Mouse (Mus musculus) fat pad, adult 2 months (tissue): ENCODE measurements around the gene Pla2g4a.
"Not testable (repeated sequence)": the region's sequence is repeated elsewhere in the genome, so short reads cannot be mapped to it uniquely, and the experiment has no call there.

Experiments
- DNase-seq: peaks from one replicate; pipeline ENCODE4 v3.0.0-alpha.2; 2011; ENCODE audit warnings: low read depth, low spot score; ENCODE audit errors: extremely low read depth

The Pla2g4a gene

DNA sequence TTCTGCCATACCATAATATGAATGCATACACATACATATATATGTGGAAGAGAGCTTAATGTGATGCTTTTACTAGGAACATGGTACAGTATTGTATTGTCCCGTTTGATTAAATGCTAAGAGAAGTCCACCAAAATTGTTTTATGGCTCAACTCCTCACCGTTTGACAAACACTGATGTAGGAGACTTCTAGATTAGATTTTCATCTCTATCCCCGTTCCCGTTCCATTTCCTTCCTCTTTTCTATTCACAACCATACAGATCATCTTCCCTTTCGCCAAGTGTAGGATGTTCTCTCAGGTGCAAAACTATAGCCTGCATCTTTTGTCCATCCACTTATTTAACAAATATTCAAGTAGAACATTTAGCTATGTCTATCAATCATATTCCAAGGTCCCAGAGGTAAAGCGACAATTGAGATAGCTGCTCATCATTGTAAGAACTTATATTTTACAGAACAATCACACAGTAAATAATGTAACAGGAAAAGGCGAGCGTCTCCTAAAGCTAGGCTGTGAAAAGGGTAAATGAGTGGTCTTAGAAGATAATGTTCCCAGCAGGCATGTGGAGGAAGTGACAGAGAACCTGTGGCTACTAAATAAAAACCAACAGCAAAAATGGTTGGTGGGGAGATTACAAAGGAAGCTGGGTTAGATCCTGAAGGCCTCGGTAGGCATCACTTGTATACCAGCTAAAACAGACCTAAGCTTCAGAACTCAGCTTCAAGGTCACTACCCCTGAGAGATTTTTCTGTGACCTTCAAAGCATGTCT, 21.6 kb downstream of the Pla2g4a start:
- DNase-seq = no peak

DNA sequence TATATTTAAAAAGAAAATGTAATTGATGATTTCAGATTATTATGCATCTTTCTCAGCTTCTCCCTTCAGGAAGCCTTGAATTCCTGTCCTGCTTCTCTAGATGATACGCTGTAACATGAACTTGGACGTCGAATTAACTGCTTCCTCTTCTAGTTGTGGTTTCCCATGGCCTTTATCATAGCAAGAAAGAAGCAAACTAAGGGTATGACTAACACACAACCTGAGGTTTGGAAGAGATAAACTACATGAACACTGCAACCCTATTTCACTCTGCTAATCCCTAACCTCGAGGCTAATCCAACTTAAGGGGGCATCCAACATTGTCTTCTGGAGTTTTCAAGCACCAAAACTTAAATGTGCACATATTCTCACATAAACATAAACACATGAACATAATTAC, 23.3 kb downstream of the Pla2g4a start:
- no peak for DNase-seq

DNA sequence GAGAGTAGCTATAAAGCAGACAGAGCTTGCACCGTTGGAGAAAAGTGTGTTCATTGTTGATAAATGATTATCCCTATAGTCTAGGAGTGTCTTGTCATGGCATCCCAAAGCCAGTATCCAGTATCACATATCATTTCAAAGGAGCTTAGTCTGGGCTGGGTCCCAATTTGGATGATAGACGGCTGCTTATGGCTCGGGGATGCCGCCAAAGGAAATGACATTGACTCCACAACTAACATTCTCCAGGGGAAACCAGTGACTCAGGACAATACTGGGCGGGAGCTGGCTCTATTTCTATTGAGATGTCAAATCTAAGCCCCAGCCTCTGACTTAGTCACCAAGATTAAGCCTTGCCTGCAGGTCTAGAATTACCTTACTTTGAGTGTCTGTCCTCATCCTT, 31.9 kb downstream of the Pla2g4a start:
- no peak for DNase-seq

DNA sequence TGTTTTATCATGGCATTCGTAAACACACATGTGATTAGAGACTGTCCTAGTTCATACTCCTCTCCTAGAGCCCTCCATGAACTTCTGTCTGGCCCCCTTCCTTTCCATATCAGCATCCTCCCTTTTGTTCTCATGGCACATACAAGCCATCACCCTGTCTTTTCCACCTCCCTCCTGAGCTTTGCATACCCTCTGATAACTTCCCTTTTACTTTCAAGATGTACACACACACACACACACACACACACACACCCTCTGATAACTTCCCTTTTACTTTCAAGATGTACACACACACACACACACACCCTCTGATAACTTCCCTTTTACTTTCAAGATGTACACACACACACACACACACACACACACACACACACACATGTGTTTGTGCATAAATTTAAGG, 37.4 kb downstream of the Pla2g4a start:
- not testable (repeated sequence) for DNase-seq

- no peak for DNase-seq
Measured at GRCm38 (mm10) chr1:149922219-149922618, 38.9 kb downstream of the Pla2g4a start.

DNA sequence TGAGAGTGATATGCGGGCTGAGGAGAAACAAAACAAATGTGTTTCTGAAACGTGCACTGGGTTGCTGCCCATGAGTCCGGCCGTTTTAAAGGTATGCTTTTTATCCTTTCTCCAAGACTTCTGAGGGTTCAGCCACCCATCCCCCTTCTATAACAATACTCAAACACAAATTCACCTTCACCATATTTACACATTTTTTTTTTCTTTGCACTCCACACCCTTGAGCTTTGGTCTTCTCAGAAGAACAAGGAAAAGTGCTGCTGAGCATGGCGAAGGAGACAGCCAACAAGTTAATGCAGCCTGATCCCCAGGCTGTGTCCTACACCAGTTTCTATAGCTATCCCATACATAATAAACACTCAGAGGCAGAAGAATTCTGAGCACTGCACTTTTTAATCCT, 39.8 kb downstream of the Pla2g4a start:
- no peak for DNase-seq

- DNase-seq = no peak
Measured at GRCm38 (mm10) chr1:149919301-149919700, 41.8 kb downstream of the Pla2g4a start.

GRCm38 (mm10) chr1:149912984-149913383, 48.1 kb downstream of the Pla2g4a start:
- DNase-seq = no peak

GRCm38 (mm10) chr1:149911050-149911449, 50.0 kb downstream of the Pla2g4a start:
- no peak for DNase-seq

DNA sequence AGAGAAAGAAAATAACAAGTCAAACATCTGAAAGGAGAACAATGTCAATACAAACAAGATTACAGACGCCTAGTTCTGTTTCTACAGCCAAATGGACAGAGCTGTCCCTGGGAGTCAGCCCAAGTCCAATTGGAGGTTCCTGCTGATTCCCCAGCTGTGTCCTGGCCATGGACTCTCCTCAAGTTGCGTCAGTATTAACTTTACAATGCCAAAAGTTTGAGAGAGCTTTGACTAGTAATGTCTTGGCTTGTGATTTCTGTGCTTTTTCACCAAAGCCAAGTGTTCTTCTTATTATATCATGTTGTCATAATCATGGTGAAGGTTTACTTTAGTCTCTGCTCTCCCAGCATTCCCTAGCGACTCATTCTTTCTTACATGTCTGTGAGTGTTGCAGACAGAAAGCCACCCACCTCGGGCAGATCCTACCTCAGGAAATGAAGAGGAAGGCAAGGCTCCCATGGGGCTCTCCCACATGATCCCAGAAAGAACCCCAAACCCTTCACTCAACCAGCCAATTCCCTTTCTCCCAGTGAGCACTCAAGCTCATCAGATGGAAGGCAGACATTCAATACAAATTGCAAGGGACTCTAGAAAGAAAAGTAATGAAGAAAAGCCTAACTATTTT, 63.0 kb downstream of the Pla2g4a start:
- no peak for DNase-seq

DNA sequence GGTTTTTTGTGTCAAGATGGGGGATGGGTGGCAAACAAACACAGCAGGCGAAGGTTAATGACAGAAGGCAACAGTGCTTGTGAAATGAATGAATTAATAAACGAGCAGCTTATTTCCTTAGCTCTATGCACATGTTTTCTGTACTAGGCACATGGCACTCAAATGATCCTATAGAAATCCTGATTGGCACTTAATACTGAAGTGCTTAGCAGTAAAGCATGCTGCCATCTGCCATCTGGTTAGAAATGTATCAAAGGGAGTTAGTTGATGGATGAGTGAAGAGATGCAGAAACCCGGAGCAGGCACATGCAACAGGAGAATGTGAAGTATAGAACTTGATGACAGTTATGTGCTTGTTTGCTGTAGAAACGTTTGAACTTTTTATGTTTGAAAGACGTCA, 64.5 kb downstream of the Pla2g4a start:
- no peak for DNase-seq

- no peak for DNase-seq
Measured at GRCm38 (mm10) chr1:149894940-149895339, 66.2 kb downstream of the Pla2g4a start.

GRCm38 (mm10) chr1:149893903-149894302, 67.2 kb downstream of the Pla2g4a start:
- DNase-seq = no peak

GRCm38 (mm10) chr1:149891057-149891456, 70.0 kb downstream of the Pla2g4a start:
- DNase-seq = no peak

- DNase-seq = no peak
Measured at GRCm38 (mm10) chr1:149882419-149883025, 78.6 kb downstream of the Pla2g4a start.

DNA sequence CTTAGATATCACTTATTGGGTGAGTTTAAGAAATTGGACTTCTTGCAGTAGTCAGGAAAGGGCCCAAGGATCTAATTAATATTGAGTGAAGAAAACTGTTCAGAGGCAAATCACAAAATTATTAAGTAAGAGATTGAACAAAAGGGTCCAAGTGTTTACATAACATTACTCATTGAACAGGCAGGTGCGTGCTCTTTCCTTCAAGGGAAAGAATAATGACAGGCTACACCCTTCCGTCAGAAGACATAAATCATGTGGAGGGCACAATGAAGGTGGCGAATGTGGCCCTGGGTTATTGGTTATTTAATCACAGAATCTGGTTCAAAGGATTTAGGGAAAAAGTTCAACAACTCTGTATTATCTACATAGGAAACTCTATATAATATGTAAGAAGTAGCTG, 82.9 kb downstream of the Pla2g4a start:
- no peak for DNase-seq

DNA sequence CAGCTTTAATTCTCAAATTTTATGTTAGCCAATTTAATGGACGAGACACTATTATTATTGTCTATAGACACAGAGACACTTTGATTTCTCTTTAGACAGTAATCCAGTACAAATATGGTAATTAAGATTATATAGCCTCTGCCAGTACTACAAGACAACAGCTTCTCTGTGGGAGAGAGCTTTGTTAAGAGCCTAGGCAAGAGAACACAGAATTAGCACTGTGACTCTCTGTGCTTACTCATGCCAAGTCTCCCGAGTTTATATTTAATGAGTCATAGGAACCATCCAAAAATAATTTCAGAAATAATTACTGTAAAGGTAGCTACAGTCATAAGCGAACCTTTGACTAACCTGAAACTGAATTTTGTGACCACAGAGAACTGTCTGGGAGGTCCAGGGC, 84.6 kb downstream of the Pla2g4a start:
- no peak for DNase-seq

- DNase-seq = no peak
Measured at GRCm38 (mm10) chr1:149871625-149872024, 89.5 kb downstream of the Pla2g4a start.

DNA sequence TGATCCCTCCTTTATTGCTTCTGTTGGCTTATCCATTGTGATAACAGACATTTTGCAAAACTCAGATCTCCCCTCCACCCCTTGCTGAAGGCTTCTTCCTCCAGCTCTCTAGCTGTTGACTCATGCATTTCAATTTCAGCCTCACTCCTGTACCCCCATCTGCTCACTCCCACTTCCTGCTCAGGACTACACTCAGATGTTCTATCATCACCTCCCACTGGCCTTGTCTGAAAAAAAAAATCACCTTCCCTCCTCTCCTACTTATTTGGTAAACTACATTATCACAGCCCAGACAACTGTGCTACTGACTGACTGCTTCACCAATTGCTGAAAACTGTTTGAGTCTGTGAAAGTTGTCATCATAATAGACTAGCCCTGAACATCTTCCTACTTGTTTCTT, 93.8 kb downstream of the Pla2g4a start:
- no peak for DNase-seq

- DNase-seq = no peak
Measured at GRCm38 (mm10) chr1:149866202-149866601, 94.9 kb downstream of the Pla2g4a start.

DNA sequence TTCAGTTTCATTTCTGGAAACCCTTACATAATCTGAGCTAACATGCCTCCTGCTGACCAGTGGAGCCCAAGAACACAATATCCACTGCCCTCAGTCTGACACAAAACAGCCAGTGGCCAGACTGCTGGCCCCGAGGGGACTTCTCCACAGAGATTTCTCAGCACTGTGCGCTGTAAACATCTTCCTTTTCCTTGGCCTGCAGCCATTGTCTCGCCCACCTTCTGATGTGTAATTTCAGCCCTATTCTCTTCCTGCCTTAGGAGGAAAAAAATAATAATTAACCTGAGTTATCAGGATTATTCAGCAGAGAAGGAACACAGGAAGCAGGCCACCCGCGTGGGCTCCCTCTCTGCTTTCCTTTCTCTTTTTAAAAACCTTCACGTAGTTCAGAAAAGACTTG, 98.3 kb downstream of the Pla2g4a start:
- DNase-seq = no peak

- no peak for DNase-seq
Measured at GRCm38 (mm10) chr1:149862181-149862580, 98.9 kb downstream of the Pla2g4a start.
